Mouse (Mus musculus) mesoderm, embryonic 11.5 days (tissue): ENCODE measurements at regions not wholly inside any gene's neighbourhood (a gene's known extent, or its start where the extent isn't known, plus 50 kb on each side); places are given as distances from the start of the nearest gene placed in this dataset.
A peak's percentile ranks its signal among the peaks of the same experiment; 100 is the strongest.

Experiments used
- DNase-seq: peaks from one replicate; pipeline ENCODE4 v3.0.0-alpha.2; 2012; ENCODE audit warnings: low read depth, low spot score

- peak; percentile 29 for DNase-seq
Observed at GRCm38 (mm10) chr2:82698417-82698988, 244.9 kb upstream of the Fsip2 start.

GRCm38 (mm10) chr2:82701851-82702250, 241.6 kb upstream of the Fsip2 start:
- DNase-seq: no peak

GRCm38 (mm10) chr2:82715773-82716172, 227.7 kb upstream of the Fsip2 start:
- DNase-seq: no peak
